Mouse (Mus musculus) v-Abl transformed pro-B cells (cell line): ENCODE data around the gene Bicra.

Source experiments
- in situ Hi-C, 2 experiments: fragments of 400-800 bp; cut with MboI; formaldehyde crosslinking; loops; one replicate each; pipeline ENCODE4 v1.15.1; 2025; ENCODE audit not compliant: unreplicated experiment in 2 of 2

Bicra gene

GRCm38 (mm10) chr7:15953307-15954074, 94.2 kb downstream of the Bicra start:
- in situ Hi-C loops, result no loop called here

GRCm38 (mm10) chr7:15952416-15952815, 95.3 kb downstream of the Bicra start:
- in situ Hi-C loops, result no loop called here

GRCm38 (mm10) chr7:15950008-15950407, 97.7 kb downstream of the Bicra start:
- in situ Hi-C loops, result no loop called here

DNA sequence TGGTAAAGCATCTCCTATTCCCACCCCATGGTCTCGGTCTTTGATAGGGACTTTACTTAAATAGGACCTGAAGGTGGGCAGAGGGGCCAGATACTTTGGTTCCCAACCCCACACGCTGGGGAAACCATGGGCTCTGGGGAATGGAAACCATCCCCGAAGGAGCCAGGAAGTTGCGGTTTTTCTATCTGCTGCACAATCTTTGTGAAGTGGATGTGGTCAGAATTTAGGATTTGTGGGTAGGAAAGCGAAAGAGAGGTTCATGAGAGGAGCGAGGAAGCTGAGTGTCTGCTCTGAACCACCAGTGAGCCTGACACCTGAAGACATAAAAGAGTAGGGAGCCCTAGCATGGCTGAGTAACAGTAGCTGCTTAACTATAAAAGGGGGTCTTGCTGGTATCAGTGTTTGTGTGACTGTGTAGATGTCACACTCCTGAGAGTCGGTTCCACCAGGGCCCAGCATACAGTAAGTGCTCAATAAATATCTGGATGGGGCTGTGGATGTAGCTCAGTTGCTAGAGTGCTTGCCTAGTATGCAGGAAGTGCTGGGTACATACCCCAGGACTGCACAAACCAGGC, 98.4 kb downstream of the Bicra start:
- in situ Hi-C loops, result no loop called here

DNA sequence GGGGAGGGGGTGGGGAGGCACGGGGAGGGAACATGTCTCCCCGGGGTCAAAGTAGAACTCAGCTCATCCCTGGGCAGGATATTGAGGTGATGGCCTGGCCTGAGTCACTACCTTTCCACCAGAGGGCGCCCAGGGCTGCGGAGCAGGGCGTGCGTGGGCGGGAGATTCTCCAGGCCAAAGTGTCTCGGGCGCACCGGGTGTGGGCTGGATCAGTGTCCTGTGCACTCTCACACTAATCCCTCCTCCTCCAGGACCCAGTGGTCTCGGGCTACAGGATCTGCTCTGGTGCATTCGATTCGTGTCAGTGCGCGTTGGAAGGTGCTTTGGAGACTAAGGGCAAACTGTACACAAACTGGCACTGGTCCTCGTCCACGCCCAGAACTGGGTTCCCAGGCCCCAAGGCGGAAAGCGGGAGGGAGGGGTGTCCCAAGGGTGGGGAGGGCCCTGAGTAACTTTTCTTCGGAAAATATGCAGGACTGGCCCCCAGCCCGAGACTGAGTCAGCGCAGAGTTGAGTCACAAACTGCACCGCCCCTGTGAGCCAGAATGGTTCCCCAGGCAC, 99.3 kb downstream of the Bicra start:
- in situ Hi-C loops, result no loop called here

DNA sequence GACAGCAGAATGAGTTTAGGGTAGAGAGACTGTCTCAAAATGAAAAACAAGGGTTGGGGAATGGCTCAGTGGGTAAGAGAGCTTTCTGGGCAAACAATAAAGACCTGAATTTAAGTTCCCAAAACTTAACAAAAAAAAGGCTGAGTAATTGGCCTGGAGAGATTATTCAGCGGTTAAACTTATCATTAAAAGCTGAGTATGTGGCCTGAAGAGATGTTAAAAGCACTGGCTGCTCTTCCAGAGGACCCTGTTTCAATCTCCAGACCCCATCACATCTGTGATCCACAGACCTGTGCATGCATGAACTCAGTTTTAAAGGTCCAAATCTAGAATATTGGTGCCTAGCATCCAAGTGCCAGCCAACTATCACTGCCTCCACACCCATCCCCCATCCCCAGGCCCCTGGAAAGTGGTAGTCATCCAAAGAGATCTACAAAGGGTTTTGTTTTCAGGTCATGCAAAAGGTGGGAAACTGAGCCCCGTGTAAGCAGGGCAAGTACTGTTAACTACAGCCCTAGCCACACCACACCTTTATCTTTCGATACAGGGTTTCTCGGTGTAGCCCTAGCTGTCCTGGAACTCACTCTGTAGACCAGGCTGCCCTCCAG, 100.0 kb downstream of the Bicra start:
- in situ Hi-C loops, result no loop called here

DNA sequence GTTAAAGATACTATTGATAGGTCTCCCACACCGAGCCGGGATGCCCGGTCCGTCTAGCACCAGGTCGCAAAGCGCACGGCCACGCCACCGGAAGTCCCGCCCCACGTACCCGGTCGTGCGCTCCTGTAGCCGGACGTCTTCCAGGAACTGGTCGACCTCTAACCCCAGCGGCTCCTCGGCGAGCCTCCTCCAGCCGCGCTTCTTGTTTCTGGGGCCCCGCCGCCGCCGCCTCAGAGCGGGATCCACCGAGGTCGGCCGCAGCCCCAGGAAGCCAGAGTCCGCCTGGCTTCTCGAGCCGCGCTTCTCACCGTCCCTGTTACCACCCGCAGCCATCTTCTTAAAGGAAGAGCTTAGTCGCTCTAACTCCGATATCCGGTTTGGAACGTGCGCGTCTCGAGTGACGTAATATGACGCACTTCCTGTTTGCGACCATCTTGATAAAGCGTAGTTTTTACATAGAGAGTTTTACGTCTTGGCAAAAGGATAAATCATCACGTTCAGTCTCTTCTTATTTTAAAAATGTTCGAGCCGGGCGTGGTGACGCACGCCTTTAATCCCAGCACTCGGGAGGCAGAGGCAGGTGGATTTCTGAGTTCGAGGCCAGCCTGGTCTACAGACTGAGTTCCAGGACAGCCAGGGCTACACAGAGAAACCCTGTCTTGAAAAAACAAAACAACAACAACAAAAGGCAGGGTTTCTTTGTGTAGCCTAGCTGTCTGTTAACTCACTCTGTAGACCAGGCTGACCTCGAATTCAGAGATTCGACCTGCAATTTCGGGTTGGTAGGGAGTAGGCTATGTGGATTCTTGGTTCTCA, 101.8 kb downstream of the Bicra start, which contains the start of gene Nop53:
TSS of gene Nop53 (minus strand) at position 354 of the 816 bp plus-strand sequence.
- in situ Hi-C loops, result no loop called here

- in situ Hi-C loops, result no loop called here
Measured at GRCm38 (mm10) chr7:15945211-15945610, 102.5 kb downstream of the Bicra start.

DNA sequence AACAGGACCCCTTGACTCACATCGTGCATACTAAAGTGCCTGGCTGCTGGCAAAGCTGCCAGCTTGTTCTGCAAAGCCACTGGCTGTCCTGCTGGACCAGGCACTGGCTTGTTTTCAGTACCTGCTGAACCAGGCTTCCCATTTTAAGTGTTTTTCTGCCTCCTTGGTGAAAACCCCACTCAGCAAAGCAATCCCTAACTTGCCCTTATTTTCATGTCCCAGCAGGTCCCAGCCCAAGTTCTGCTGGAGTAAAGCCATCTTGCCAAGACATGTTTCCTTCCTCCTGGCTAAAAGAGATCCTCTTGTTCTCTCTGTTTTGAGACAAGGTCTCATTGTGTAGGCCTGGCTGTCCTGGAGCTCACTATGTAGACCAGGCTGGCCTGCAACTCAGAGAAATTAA, 103.4 kb downstream of the Bicra start:
- in situ Hi-C loops, result no loop called here

DNA sequence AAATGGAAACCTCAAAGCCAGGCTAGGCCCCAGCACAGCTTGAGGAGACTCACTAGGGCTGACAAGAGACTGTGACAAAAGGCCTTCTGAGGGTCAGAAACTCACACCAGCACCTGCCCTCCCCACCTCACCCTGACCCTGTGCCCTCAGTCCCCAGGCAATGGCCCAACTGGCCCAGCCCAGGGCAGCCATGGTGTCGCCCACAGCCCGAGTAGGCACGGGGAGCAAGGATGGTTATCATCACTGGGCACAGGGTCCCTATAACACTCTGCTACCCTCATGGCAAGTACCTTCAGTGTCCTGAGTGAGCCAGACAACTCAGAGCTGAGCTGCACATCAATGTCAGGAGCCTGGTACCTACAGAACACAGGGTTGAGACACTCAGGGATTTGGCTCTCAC, 109.1 kb downstream of the Bicra start:
- in situ Hi-C loops, result no loop called here

DNA sequence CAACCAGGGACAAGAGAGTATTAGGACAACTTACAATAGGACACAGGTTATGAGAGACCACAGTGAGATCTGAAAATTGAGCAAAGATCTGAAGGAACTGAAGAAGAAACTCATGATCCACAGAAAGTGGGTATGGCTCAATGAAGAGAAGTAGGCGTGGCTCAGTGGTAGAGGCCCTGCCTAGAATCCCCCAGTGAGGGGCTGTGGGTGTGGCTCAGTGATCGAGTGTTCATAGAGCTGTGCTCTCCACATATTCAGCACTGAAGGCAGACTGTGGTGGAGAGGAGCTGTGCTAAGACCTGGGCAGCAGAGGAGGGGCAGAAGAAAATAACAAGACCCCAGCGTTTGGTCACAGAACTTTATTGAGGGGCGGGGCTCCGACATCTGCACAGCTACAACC, 110.2 kb downstream of the Bicra start:
- in situ Hi-C loops, result no loop called here

DNA sequence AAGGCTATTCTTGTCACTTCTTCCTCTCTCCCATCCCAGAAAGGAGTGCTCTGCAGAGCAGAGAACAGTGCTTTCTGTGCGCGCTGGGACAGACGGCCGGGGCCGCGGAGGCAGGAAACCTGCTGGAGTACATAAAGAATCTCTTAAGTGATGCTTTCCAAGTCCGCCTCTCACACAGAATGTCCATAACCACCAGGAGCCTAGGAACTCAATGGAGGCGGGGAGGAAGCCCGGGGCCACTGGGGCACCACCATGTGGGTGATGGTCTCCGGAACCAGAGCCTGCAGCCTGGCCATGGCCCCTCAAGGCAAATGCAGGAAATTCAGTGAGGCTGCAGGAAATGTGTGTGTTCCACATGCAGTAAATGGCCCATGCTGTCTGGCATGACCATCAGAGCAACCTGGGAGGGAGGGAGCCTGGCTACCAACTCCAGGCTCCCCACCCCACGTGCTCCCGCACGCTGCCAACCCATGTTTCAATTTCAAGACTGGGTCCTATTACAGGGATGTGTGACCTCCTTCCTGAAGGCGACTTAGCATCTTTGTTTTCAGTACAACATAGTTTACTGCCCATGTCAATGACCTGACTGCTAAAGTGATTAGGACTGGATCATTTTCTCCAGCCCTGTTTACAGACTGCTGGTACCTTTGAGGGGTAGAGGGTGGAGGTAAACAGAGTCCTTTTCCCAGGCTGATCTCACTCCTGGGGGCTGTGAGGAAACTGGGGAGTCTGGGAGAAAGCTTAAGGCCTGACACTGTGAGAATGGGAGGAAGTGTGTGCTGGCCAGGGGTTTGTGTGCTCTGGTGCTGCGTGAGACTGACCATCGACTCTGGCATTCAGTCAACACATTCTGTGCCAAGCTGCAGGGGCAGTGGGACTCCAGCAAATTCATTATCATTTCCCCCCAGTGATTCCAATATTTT, 114.0 kb downstream of the Bicra start:
- in situ Hi-C loops, result loop anchor here (5.0 kb wide), 1 partner anchor 39 kb away; no protein-coding TSS in a partner anchor

GRCm38 (mm10) chr7:15931635-15932034, 116.1 kb downstream of the Bicra start:
- in situ Hi-C loops, result loop anchor here (5.0 kb wide), 1 partner anchor 41 kb away; no protein-coding TSS in a partner anchor

DNA sequence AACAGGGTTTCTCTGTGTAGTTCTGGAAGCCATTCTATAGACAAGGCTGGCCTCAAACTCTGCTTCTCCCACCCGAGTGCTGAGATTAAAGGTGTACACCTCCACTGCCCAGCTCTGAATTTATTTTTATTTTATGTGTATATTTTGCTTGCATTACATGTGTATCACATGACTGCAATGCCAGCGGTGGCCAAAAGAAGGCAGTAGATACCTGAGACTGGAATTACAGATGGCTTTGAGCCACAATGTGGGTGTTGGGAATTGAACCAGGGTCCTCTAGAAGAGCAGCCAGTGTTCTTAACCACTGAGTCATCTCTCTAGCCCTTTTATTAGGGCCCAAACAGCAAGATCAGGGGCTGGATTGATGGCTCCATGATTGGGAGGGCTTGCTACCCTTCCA, 117.2 kb downstream of the Bicra start:
- in situ Hi-C loops, result loop anchor here (5.0 kb wide), 1 partner anchor 42 kb away; no protein-coding TSS in a partner anchor

- in situ Hi-C loops, result loop anchor here (5.0 kb wide), 1 partner anchor 42 kb away; no protein-coding TSS in a partner anchor
Measured at GRCm38 (mm10) chr7:15929910-15930309, 117.8 kb downstream of the Bicra start.

DNA sequence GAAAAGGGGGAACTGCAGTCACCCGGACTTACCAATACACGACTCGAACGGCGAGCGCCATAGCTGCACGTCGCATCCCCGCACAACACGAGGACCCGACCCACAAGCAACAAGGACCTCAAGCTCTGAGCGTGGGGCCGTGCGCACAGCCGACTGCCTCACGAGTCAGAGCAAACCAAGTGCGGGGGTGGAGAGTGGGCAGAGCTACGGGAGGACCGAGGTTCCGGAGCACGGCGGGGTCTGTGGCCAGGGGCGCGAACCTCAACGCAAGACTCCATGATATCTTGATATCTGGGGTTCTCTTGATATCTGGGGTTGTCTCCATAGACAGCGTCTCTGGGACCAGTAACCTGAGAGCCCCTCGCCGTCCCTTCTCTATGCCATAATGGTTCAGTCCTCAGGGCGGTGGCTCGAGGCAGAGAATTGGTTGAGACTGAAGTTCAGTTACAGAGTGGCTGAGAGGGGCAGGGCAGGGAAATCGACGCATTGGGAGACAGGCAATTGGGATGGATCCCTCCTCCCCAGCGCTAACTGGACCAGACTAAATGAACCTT, 125.4 kb downstream of the Bicra start, which contains the start of gene Selenow:
TSS of gene Selenow (minus strand) at position 183 of the 554 bp plus-strand sequence.
- in situ Hi-C loops, result loop anchor here (25.0 kb wide), 1 partner anchor 1335 kb away; no protein-coding TSS in a partner anchor

DNA sequence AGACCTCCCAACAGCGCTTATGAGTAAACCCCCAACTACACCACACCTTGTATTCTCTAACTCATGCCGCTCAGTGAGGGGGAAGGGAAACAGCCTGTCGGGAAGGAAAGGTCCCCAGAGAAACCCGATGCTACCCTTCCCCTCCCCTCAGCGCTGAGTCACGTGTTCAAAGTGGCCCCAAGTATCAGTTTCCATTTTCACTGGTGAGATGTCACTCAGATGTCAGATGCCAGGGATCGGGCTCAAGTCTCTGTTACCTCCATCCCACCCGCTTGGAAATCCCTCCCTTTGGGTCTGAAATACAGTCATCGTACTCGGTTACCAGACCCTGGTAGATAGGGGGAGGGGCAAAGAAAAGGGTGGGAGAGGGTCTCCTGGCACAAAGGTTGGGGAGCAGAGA, 125.9 kb downstream of the Bicra start:
- in situ Hi-C loops, result loop anchor here (25.0 kb wide), 1 partner anchor 1334 kb away; no protein-coding TSS in a partner anchor
